Mouse (Mus musculus): ENCODE measurements around the gene Exoc3l2. TPM values are rescaled to one million over a fixed set of nuclear protein-coding genes. Genes with fewer than 3 reads are reported as not detected.

The Exoc3l2 gene
- total RNA-seq, 2 experiments from 2014 or later = 0.18 to 0.20 TPM

DNA sequence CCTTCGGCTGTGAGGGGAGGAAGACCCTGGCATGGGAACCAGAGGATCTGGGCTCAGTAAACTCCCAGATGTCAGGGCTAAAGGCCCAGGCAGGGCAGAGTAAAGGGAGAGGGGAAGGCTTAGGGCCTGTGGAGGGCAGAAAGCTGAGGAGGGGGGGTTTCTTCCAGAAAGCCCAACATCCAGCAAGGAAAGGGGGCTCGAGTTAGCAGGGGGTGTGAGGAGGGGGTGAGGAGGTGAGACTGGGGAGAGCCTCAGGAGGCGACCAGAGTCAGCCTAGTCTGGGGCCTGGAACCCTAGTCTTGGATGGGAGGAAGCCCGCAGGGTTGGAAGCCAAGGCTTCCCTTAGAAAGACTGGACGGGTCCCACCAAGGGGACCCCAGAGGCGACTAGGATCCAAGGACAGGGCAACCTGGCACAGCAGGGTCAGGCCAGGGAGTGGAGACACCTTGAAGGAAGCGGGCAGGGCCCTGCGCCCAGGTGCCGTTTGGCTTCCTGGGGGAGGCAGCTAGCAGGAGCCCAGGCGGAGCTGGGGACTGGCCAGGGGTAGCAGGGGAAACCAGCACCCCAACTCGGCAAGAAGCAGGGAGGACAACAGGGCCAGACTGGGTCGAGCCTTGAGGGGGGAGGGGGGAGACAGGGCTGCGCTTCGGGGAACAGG, 5.6 kb upstream of the Exoc3l2 start:
- DNase-seq = peak in 1 of 2 experiments; percentile 17

DNA sequence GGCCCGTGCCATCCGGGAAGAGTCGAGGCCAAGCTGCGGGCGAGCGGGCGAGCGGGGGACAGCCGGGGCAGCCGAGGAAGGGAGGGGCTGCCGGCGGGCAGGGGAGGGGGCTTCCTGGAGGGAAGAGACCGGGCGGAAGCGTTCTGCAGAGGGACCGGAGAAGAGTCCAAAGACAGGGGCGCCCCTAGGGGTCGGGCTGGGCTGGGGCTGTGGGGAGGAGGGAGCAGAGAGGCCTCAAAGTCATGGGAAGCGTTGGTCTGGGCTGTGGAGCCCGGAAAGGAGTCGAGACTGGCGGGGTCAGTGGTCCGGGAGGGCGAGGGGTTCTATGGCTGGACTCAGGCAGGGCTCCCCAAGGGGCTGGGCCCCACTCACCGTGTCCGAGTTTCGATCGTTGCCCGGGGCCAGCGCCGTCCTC, 5.1 kb upstream of the Exoc3l2 start:
- DNase-seq = peak; percentile 24 to 45

- peak; percentile 66 to 68 for DNase-seq
These were observed 4.5 kb upstream of the Exoc3l2 start, which contains the start of gene Mark4 for GRCm38 (mm10) chr7:19458591-19459111. Gene Mark4, minus strand, starts transcription at chr7:19458821.

GRCm38 (mm10) chr7:19459144-19459870, 3.8 kb upstream of the Exoc3l2 start:
- no peak for DNase-seq

GRCm38 (mm10) chr7:19460500-19460899, 2.6 kb upstream of the Exoc3l2 start:
- no peak for DNase-seq

DNA sequence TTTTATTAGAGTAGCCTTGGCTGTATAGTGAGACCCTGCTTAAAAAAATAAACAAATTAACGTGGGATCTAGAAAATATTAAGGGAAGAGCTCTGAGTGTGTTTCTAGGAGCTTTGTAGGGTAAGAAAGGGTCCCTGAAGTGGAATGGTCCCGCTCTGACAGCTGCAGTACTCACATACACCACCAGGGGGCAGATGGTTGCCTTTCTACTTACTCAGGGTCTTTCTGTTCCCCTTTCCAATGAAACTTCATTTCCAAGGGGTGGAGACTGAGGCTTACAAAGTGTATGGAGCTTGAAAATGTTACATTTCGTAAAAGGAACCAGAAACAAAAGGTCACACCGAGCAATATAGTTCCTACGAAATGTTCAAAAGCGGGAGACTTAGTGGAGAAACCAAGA, 1.6 kb upstream of the Exoc3l2 start:
- DNase-seq = peak; percentile 66 to 73

- DNase-seq = no peak
These were observed 688 bp upstream of the Exoc3l2 start for GRCm38 (mm10) chr7:19462443-19462842.

GRCm38 (mm10) chr7:19464367-19465307, 1.5 kb downstream of the Exoc3l2 start:
- no peak for DNase-seq

DNA sequence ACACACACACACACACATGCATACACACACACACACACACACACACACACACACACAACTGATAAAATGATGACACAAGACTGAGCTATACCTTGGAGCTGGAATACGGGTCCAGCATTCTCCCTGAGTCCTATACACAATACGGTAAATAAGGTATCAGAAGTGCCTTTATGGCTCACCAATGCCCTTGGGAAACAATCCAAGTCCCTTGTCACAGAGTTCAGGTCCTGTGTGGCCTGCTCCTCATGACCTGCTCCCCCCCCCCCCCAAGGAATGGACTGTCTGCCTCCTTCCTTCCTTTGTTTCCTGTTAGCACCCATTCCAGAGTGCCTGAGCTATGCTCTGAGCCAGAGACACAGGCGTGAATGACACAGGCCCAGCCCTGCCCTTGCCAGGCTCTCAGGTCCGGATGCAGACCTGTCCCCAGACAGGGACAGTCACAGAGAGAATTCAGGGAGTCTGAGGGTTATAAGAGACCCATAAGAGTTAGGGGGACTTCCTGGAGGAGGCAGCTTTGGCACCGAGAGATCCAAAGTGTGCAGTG, 3.5 kb downstream of the Exoc3l2 start:
- no peak for DNase-seq

- no peak for DNase-seq
These were observed 4.5 kb downstream of the Exoc3l2 start for GRCm38 (mm10) chr7:19467638-19468037.

DNA sequence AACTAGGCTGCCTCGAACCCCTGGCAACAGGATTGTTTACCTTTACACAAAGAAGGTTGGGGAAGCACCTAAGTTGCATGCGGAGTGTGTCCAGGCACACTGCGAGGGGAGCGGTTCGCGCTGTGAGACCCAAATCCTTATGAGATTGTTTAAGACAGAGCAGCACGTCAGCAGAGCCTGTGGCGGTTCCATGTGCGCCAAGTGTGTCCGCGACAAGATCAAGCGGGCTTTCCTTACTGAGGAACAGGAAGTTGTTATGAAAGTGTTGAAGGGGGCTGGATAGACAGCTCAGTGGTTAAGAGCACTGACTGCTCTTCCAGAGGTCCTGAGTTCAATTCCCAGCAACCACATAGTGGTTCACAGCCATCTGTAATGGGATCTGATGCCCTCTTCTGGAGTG, 5.1 kb downstream of the Exoc3l2 start:
- DNase-seq = no peak

DNA sequence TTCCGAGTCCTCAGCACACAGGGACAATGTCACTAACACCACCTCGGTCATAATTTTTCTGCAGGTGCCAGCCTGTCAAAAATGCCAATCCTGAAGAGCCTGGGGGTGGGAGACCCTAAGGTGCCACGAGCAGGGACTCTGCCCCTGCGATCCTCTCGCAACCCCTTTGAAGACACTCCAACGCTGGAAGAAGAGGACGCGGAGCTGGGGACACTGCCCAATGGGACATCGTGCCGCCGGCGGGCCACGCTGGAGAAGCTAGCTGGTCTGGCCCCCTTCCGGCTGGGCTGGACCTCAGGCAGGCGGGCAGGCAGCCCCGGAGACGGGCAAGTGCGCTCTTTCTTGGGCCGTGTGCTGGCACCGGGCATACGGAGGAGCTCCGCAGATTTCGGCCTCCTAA, 6.3 kb downstream of the Exoc3l2 start:
- DNase-seq = no peak

- no peak for DNase-seq
These were observed 7.2 kb downstream of the Exoc3l2 start for GRCm38 (mm10) chr7:19470308-19470707.

GRCm38 (mm10) chr7:19472403-19472802, 9.3 kb downstream of the Exoc3l2 start:
- no peak for DNase-seq

GRCm38 (mm10) chr7:19473875-19474443, 10.8 kb downstream of the Exoc3l2 start:
- peak; percentile 66 to 75 for DNase-seq

DNA sequence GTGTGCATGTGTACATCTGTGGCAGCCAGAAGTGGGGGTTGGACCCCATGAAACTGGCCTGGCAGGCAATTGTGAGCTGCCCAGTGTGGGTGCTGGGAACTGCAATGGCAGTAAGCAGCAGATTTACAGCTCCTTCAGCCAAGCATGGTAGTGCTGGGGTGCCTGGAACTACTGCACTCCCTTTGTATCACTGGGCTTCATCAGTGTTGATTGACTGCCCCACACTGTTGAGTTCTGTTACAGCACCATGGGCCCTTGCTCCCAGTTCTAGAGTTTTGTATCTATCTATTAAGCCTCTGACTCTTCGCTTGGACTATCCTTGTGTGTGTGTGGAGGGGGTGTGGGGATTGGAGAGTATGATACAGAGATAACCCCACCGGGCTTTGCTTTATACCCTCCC, 14.0 kb downstream of the Exoc3l2 start:
- DNase-seq = no peak

- DNase-seq = no peak
These were observed 14.7 kb downstream of the Exoc3l2 start for GRCm38 (mm10) chr7:19477624-19478384.

DNA sequence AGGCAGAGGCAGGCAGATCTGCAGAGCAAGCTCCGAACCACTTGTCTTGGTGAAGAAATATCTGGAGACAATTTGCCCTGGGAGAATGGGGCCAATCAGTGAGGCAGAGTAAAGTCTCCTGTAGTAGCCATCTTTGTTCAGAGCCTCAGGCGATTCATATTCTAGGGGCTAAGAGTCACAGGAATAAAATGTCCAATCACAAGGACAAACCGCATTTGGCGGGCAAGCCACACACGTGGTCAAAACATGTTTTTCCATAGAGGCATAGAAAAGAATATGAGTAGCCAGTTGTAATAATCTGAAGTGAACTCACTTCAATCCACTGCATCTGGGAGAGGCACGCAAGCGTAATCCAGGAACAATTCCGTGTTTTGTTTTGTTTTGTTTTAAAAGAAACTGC, 20.1 kb downstream of the Exoc3l2 start:
- no peak for DNase-seq

GRCm38 (mm10) chr7:19485488-19485887, 22.4 kb downstream of the Exoc3l2 start:
- no peak for DNase-seq

DNA sequence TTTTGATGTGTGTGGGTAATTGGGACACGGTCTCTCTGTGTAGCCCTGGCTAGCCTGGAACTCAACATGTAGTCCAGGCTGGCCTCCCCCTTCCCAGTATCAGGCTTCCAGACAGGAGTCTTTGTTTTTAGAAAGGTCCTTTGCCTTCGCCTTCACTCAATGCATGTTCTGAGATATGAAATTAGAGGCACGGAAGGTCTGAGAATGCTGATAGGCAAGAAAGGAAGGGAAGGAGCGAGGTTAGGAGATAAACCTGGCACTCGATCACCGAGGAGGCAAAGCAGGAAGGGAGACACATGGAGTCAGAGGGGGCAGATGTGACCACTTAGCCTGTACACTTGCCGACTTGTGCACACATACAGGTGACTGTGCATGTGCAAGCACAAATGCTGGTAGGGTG, 23.4 kb downstream of the Exoc3l2 start:
- DNase-seq = no peak

- no peak for DNase-seq
These were observed 26.4 kb downstream of the Exoc3l2 start for GRCm38 (mm10) chr7:19489525-19489924.

Data from layer of hippocampus, postnatal 36 days (tissue).